Mouse (Mus musculus) left cerebral cortex, adult 8-10 months (tissue): Measurements from ENCODE around the gene Phf20. TPM values are rescaled to one million over a fixed set of nuclear protein-coding genes. Genes with fewer than 3 reads are reported as not detected.

Experiments used
- DNase-seq, 2 experiments: peaks; one replicate each; pipeline ENCODE4 v3.0.0; 2022; ENCODE audit warnings: low spot score in 2 of 2
- total RNA-seq, 4 experiments: library from RNA; stranded (reverse); gene quantifications; 2 replicates each; pipeline ENCODE4 v1.2.4; 2022

Phf20 gene
- total RNA-seq, 4 experiments from 2014 or later = 72.9 to 93.9 (median 80.2) TPM

DNA sequence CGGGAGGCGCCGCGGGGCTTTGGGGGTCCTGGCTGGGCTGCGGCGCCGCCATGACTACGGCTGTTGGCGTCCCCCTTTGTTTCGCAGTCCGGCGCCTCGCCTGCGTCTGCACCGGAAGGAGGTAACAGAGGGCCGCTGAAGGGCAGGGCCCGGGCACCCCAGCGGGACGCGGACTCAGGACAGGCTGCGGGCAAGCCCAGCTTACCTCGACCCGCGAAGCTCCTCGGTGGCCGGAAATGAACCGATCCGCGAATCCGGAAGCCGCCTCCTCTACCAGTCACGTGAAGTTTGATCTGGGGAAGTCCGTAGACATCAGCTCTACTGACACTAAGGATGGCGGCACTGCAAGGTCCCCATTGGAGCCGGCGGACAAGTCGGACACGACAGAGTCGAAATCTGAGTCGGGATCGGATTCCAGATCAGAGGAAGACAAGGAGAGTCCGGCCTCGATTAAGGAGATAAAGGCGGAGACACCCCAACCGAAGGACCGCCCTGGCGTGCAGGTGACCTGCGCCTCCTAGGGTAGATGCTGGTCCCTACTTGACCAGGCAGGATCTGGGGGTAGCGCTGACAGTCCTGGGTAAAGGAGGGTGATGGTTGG, 116.1 kb downstream of the Phf20 start, which contains the start of the genes Cnbd2 and Scand1:
Gene Cnbd2 (plus strand): TSS at position 3 of the 601 bp plus-strand sequence.
Gene Scand1 (minus strand): TSS at position 408 of the 601 bp plus-strand sequence.
- DNase-seq = peak; percentile 76 to 78

DNA sequence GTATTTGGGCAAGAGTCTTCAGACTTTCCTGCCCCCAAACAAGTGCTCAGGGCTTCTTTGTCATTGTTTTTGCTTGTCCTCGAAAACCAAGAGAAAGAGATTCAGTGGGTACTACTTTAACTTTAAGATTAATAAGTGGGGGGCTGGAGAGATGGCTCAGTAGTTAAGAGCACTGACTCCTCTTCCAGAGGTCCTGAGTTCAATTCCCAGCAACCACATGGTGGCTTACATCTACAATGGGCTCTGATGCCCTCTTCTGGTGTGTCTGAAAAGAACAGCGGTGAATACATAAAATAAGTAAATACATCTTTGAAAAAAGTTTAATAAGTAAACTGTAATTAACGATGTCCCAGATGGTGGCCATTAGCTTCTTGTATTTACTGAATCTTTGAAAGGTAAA, 116.9 kb downstream of the Phf20 start:
- DNase-seq = no peak

DNA sequence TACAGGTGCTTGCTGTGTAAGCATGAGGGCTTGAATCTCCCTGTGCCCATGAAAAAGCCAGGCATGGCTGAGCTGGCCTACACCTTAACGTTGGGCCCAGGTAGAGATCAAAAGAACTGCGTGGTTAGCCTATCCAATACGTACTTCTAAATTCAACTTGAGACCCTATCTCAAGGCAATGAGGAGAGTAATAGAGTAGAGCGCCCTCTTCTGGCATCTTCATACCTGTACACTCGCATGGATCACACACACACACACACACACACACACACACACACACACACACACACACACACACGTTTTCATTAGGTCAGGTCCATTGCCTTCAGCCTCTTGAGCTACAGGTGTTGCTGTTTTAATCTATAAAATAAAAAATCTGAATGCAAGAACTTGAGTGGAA, 118.5 kb downstream of the Phf20 start:
- DNase-seq = no peak

DNA sequence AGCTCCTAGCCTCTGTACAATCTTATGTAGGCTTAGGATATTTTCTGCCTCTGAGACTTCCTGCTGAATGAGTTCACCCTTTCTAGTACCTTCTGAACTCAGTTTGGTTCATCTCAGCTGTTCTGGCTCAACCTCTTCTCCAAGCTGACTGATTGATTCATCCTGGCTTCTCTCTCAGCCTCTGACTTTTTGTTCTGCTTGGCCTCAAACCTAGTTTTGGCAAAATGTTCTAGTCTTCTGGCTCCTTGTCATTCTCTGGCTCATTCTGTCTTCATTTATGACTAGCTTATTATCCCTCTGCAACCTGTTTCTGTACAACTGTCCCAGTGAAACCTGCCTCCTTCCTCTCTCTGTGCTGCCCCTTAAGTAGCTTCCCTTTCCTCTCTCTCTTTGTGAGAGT, 122.2 kb downstream of the Phf20 start:
- no peak for DNase-seq

DNA sequence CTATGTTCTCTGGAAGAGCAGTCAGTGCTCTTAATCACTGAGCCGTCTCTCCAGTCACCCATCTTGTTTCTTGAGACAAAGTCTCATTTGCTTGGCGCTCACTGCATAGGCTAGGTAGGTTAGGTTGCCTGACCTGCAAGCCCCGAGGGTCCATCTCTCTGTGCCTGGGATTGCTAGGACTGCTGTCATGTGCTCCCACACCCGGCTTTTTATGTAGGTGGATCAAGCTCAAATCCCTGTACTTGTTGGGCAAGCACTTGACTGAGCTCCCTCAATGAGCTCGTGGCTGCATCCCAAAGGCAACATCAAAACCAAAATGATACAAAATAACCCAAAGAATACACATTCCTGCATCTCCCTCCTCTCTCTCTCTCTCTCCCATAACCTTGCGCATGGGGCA, 125.3 kb downstream of the Phf20 start:
- DNase-seq = no peak

DNA sequence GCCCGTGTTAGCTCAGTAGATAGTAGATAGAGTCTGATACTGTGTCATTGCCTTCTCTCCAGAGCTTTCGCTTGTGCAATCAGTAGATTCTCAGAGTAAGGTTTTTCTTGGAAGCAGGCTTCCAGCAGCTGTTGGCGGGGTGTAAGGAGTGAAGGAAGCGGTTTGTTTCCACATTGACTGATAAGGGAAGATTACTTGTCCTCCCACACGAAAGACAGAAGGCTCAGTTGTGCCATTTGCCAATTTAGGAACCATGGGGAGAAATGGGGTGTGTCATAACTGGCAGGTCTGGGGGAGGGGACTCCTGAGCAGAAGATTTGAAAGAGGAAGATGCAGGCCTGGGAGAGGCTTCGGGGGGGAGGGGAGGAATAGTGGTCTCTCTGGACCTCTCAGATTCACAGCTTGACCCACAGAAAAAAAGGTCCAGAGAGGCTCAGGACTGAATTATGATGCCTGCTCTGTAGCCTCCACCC, 127.9 kb downstream of the Phf20 start:
- peak in 1 of 2 experiments; percentile 47 for DNase-seq

DNA sequence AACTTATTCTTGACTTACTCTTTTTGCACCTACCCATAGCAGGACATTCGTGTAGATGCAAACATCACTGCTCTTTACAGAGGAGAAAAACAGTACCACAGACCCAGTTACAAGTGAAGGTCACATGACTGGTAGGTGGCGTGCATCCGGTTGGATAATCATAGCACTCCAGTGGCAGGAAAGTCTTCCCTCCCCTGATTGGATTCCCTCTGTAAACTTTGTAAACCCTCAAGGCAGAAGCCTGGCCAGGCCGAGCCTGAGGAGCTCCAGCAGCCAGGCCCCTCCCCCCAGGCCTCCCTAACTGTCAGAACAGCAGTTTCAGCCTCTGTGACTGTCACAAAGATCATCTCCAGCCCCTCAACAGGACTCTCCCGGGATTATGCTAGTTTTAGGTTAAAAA, 128.4 kb downstream of the Phf20 start:
- no peak for DNase-seq

DNA sequence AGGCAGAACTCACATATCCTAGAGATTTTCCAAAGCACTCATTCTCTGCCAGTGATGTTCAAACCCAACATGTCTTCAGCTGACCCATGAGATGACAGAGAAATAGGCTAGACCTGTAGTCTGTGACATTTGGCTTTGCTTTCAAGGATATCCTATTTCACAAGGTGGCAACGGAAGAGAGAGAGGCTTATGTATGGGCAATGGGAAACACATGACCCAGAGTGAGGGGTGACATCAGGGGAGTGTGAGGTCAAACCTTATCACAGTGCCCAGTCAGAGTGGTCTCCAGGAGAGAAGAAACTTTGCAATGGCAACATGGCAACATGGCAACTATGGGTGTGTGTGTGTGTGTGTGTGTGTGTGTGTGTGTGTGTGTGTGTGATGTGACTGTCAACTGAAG, 134.4 kb downstream of the Phf20 start:
- DNase-seq = no peak

DNA sequence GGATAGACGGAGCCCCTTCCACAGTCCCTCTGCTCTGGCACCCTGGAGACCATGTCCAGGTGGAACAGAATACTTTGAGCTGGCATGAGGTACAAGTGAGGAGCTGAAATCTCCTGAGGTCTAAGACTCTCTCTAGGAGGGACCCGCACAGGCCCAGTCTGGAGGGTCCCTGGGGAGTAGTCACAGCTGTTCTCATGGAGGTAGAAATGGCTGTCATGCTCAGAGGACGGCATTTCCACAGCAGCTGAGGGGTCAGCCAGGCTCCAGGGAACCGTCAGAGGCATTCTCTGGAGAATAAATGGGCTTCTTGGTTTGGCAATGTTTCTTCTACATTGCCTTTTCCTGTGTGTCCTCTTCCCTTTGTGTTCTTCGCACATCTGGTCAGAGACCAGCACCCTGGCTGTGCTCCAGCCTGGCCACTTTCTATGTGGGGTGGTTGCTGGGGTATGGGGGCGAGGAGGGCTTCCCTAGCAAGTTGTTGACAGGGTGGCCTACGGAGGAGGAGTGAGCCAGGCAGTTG, 135.2 kb downstream of the Phf20 start:
- DNase-seq = no peak

DNA sequence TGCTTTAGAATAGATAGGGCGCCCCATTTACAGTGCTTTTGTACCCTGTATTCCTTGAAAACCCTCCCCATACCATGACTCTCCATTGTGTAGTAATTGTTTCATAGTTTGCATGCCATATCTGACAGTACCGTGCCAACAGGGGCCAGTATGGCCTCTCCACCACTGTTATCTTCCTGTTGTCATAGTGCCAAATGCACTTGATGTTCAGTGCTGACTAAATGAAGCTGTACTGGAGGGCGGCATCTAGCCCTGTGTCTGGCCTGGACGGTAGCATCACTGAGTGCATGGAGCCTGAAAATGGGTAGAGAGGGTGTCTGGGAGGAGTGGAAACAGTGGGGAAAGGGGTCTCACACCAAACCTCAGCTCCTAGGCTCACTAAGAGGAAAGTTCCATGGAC, 143.8 kb downstream of the Phf20 start:
- no peak for DNase-seq

DNA sequence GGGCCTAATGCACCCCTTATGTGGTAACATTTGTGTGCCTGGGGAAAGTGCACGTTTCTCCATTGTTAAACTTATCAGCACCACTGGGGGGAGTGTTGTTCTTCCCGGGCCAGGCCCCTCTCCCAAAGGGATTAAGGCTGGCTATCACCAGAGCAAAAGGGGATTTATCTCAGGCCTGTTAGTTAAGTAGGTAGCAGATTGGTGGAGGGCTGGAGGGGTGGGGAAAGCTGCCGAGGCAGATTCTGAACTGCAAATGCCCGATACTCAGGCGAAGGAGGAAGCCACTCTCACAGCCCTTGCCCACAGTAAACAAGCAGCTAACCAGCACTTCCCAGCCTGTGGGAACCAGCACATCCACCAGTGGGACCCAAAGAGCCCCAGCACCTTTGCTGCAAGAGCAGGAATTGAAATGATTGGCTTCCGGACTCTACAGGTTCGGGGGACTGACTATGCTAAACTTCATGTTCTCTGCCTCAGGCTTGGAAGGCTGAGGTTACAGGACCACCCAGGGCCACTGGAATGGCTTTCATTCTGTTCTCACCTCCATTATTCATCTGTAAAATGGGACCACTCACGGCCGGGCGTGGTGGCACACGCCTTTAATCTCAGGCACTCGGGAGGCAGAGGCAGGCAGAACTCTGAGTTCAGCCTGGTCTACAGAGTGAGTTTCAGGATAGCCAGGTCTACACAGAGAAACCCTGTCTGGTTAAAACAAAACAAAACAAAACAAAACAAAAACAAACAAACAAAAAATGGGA, 148.7 kb downstream of the Phf20 start:
- DNase-seq = no peak

DNA sequence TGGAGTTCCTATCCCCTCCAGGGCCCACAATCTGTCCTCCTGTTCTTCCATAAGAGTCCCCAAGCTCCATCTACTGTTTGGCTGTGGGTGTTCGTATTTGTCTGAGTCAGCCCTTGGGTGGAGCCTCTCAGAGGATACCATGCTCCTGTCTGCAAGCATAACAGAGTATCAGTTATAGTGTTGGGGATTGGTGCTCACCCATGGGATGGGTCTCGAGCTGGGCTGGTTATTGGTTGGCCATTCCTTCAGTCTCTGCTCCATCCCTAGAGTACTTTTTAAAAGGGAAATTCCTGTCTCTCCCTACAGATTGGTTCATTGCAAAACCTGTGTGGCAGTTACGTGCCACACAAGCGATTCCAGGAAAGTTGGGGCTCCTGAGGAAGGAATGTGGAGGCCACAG, 152.5 kb downstream of the Phf20 start:
- DNase-seq = no peak

DNA sequence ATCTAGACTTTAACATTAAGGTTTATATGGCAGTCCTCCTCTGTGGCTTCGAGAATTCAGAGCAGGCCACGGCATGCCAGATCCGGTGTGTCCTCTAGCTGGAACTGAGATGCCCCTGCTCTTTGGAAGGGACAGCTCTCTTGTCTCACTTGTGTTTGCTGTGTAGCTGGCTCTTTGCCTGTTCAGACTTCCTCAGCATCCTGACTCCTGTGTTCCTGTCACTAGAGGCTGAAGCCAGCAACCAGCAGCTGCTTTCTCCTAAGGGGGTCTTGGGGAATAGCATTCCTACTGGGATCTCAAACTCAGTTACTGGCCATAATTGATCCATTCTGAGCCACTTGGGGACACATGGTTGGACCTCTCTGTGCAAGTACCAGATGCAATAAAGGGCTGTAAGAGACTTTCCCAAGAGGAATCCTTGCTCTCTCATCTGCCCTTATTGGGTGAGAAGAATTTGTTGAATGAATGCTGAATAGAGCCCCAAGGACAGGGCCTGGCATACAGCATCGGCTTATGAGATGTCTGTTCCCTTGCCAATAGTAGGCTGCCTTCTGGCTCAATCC, 153.1 kb downstream of the Phf20 start:
- no peak for DNase-seq

DNA sequence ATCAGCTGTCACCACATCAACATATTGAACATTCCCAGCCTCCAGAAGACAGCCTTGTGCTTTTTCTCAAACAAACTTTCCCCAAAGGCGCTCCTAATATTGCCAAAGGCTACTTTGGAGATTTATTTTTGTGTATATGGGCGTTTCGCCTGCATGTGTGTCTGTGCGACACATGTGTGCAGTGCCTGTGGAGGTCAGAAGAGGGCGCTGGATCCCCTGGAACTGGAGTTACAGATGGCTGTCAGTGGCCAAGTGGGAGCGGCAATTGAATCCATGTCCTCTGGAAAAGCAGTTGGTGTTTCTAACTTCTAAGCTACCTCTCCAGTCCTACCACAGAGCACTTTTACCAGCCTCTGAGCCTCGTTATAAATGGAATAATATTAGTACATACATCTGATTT, 155.0 kb downstream of the Phf20 start:
- DNase-seq = no peak

DNA sequence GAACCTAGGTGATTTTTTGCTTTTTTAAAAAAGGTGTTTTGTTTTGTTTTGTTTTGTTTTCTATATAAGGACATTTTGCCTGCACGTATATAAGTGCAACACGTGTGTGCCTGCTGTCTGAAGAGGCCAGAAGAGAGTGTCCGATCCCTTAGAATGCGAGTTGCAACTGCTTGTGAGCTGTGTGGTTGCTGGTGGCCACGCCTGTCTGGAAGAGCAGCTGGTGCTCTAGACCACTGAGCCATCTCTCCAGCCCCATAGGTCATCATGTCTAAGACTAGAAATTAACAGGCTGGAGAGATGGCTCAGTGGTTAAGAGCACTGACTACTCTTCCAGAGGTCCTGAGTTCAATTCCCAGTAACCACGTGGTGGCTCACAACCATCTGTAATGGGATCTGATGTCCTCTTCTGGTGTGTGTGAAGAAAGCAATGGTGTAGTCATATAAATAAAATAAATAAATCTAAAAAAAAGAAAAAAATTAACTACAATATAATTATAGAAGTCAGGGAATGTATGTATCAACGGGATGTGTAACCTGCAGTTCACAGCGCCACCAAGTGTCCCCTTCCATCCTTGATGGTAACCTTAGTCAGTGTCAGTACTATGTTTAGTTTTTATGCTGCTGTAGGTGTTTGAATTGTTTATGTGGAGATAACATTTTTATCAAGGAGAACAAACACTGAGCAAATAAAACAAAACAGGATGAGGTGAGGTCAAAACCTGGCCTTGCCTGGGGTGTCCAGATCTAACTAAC, 156.3 kb downstream of the Phf20 start:
- DNase-seq = no peak

DNA sequence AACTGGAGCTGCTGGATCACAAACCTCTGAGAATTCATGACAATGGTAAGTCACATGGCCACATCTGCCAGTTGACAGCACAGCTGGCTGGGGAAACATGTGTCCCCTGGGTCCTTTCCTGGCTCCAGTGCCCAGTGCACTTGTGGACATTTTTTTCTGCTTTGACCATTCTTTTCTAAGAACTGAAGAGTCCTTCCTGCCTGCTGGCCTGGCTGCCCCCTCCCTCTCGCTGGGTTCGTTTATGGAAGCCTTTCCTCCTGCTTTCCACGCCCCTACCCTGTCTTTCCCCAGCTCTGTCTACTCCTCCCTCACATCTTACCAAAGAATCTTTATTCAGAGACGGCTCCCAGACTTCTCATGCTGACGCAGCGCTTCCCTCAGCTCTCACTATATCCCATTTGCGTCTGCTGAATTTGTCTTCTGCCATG, 157.0 kb downstream of the Phf20 start:
- DNase-seq = no peak

DNA sequence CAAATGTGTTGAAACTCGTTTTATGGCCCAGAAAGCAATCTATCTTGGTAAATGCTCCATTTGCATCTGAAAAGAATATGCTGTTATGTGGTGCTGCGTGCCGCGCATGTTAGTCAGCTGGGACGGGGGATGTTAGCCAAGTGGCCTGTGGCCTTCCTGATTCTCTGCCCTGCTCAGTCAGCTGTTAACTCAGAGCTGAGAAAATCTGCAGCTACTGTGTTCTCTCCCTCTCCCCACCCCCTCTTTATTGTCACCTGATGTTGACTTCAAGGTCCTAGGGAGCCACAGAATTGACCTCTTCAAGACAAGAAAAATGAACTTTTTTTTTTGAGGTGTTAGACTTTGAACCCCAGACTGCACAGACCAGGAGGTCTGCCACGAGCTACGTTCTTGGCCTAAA, 159.8 kb downstream of the Phf20 start:
- peak in 1 of 2 experiments; percentile 26 for DNase-seq
